Mouse (Mus musculus) brain, embryonic 18.5 days (tissue): ENCODE data around the gene Acnat1.
A peak's percentile ranks its signal among the peaks of the same experiment; 100 is the strongest.
"Not testable (repeated sequence)": the region's sequence is repeated elsewhere in the genome, so short reads cannot be mapped to it uniquely, and the experiment has no call there.

ENCODE experiments used
- DNase-seq: peaks from one replicate; pipeline ENCODE4 v3.0.0-alpha.2; 2012; ENCODE audit warnings: low read depth, low spot score

The Acnat1 gene

DNA sequence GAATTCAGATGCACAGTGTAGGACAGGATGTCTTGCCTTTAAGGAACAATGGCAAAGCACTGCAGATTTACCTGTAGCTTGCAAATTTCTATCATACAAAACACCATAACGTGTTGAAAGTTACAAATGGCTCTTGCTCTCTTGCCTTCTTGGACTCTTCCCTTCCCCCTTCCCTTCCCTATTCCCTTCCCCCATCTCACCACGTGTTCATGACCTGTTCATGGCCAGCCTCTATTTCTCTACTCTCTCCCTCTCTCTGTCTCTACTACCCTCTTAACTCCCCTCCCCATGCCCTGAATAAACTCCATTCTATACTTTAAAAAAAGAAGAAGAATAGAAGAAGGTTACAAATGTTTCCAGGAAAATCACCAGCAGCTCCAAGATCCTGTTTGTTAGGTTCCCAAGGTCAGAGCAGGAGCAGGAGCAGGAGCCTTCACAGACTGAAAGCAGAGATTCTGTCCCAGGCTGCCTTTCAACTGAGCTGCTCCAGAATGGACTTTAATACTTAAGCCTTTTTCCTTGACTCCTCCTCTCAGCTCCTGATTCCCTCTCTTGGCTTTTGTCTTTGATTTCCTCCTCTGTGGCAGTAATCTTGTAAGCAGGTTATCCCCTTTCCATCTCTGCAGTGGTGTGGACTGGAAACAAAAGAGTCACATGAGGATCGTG is at the start of gene Acnat1:
TSS of gene Acnat1 (minus strand) at position 478 of the 666 bp plus-strand sequence.
- no peak for DNase-seq

- no peak for DNase-seq
Observed at GRCm38 (mm10) chr4:49522576-49522975, 48.9 kb upstream of the Acnat1 start.

- no peak for DNase-seq
Observed at GRCm38 (mm10) chr4:49521346-49521745, 47.6 kb upstream of the Acnat1 start.

GRCm38 (mm10) chr4:49520572-49521340 is 47.0 kb upstream of the Acnat1 start, which contains the start of the genes Mrpl50 and Zfp189:
Gene Mrpl50, minus strand, starts transcription at chr4:49521093.
Gene Zfp189, plus strand, starts transcription at chr4:49521176.
- DNase-seq: peak; percentile 95

GRCm38 (mm10) chr4:49519476-49519875 is 45.8 kb upstream of the Acnat1 start:
- no peak for DNase-seq

DNA sequence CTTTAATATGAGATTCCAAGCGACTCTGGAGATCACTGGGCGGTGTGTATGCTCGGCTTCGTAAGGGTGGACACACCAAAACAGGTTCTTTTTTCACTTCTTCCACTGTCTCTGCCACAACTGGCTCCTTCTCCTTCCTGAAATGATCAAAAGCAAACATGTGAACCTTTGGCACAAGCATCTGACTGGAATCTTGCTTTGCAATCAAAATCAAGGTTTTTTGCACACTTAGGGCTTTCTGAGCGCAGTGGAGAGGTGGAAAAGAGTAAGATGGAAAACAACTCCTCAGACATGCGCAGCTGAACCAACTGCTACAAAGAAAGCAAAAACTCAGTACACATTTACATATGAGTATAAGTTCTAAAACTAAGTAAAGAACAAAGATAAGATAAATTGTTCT is 40.7 kb upstream of the Acnat1 start:
- no peak for DNase-seq

GRCm38 (mm10) chr4:49512636-49513035 is 38.9 kb upstream of the Acnat1 start:
- DNase-seq: no peak

DNA sequence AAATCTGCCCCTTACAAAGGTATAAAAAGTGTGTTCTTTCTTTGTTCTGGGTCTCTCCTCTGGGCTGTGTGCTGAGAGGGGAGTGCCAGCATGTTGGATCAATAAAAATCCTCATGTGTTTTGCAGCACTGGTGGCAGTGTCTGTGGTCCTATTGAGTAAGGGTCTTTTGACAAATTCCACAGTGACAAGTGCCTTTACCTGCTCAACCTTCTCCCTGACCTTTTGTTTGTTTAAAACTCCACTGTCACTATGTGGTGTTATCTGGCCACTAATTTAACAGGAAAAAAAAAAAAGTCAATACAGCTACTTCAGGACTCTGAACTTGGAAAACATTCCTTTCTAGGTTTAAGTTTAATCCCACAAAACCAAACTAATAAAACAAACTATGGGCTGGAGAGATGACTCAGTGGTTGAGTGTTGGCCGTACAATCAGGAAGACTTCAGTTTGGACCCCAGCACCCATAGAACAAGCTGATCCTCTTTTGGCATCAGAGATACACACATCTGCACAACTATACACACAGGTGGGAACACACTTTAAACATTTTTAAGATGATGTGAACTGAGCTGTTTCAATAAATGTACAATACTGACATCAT is 36.6 kb upstream of the Acnat1 start:
- DNase-seq: not testable (repeated sequence)

DNA sequence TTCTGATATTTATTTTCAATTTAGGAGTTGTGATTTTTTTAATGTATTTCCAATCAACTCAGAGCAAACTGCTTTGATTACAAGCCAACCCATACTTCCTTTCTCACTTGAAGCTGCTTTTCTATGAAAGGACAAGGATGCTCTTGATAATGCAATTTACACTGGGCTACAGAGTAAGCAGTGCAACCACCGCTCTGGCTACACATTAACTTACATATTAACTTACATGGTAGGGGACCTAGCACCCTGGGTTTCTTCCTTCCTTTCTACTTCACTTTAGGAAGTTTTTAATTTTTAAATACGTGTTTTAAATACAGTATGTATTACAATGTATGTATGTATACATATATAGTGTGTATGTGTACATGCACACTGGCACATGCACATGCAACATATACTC is 35.5 kb upstream of the Acnat1 start:
- DNase-seq: no peak

- no peak for DNase-seq
Observed at GRCm38 (mm10) chr4:49506386-49506785, 32.7 kb upstream of the Acnat1 start, which contains the start of gene Baat. Gene Baat, minus strand, starts transcription at chr4:49506557.

- DNase-seq: no peak
Observed at GRCm38 (mm10) chr4:49503563-49503962, 29.9 kb upstream of the Acnat1 start.

DNA sequence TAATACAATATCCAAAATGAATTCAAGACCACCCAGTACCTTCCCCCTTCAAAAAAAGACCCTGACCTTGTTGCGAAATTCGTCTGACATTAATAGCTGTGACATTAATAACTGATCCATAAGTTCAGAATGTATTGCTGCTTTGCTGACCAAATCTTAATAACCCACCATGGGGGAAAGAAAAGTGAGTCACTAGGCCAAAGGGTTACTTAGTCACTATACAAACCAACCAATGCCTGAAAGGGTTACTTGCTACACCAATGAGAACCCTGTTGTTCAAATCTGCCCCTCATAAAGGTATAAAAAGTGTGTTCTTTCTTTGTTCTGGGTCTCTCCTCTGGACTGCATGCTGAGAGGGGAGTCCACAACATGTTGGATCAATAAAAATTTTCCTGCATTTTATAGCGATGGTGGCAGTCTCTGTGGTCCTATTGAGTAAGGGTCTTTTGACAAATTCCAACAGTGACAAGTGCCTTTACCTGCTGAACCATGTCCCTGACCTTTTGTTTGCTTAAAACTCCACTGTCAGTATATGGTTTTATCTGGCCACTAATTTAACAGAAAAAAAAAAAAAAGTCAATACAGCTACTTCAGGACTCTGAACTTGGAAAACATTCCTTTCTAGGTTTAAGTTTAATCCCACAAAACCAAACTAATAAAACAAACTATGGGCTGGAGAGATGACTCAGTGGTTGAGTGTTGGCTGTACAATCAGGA is 12.4 kb upstream of the Acnat1 start:
- DNase-seq: not testable (repeated sequence)

GRCm38 (mm10) chr4:49485442-49485841 is 11.7 kb upstream of the Acnat1 start:
- DNase-seq: no peak

DNA sequence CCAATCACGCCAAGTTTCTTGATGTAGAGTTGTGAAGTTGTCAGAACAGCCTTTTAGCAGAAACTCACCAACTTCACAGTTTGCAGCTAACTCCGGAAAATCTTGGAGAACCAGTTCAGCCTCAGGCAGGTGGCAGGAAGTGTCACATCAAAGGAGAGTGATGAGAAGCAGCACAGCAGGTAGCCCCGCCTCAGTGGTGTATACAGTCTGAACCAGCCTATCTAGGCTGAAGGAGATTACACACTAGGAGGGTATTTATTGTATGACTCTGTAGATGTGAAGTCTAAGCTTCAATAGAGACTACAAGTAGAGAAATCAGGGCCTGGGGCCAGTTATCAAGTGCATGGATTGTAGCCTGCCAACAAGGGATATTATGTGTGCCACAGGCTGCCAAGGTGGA is 7.2 kb upstream of the Acnat1 start:
- DNase-seq: no peak

GRCm38 (mm10) chr4:49480104-49480760 is 6.5 kb upstream of the Acnat1 start:
- no peak for DNase-seq

DNA sequence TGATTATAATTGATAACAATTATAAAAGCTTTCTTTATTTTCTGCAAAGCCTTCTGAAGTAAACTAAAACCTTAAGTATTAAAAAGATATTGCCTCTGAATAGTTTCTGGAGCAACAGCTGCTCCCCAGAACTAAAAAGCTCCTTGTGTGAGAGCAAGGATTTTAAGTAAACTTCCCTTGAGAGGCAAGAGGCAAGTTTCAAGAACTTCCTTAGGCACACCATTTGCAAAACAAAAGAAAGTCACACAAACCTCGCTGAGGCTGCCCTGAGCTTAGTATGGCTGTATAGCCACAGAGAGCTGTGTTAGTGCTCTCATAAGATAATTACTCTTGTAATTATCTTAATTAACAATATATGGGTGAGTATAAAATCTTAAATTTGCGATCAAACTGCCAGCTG is 5.3 kb upstream of the Acnat1 start:
- not testable (repeated sequence) for DNase-seq

DNA sequence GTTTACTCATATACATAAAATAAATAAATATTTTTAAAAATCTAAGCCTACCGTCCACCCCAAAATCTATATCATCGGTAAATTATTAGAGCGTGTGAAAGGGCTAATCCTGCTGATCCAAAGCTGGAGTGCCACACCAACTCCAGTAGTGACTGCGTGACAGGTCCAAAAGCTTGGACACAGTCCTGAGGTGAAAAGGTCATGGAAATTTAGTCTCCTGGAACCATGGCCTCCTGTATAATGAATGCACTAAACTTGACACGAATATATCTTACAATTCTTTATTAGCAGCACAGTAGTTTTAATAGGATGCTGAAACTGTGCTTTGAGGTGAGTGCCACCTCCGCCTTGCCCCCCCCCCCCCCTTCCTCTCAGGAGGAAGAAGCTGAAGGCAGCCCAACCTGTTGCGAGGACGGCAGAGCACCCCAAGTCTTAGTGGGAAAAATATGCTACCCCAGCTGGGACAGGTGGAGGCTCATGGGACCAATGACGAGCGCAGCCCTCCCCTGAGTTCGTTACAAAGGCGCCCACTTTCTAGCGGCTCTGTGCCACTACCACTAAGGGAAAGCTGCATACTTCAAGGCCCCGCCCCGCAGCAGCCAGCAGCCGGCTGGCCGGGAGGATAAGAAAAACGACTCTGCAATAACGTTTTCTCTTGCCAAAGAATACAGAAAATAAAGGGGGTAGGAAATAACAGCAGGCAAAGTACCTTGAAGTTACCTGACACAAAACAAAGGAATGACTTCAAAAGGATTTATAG is 4.6 kb upstream of the Acnat1 start:
- DNase-seq: no peak

- DNase-seq: no peak
Observed at GRCm38 (mm10) chr4:49474583-49474982, 871 bp upstream of the Acnat1 start.

DNA sequence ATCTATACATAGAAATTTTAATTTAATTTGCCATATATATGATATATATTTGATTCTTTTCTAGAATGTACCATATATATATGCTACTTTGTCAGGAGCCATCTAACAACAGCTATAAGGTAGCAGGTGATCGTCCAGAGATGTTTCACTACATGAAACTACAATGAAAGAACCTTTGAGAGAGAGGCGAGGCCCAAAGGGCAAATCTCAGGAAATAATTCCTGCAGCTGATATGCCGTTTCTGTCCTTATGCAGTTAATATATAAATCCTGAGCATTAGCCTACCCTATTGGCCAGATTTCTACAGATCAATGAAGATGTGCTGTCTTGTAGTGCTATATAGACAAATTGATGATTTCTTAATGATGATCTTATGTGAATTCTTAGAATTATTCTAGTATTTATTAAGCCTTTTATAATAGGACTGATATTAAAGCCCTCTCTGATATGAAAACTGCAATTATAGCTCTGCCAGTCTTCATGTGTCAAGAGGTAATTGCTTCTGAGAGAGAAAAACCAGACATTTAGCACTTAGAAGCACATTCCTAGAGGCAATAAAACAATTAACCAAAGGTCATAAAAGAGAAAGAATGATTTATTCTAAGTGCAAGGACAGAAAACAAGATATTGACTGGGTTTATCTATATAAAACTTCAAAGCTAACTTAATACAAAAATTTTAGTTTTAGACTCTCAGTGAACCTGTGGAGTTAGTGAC is 4.1 kb downstream of the Acnat1 start:
- DNase-seq: no peak

- no peak for DNase-seq
Observed at GRCm38 (mm10) chr4:49467360-49467759, 6.4 kb downstream of the Acnat1 start.
